Mouse (Mus musculus): Measurements from ENCODE around the gene Cops7b.
"Not testable (repeated sequence)": the region's sequence is repeated elsewhere in the genome, so short reads cannot be mapped to it uniquely, and the experiment has no call there.

Gene Cops7b

DNA sequence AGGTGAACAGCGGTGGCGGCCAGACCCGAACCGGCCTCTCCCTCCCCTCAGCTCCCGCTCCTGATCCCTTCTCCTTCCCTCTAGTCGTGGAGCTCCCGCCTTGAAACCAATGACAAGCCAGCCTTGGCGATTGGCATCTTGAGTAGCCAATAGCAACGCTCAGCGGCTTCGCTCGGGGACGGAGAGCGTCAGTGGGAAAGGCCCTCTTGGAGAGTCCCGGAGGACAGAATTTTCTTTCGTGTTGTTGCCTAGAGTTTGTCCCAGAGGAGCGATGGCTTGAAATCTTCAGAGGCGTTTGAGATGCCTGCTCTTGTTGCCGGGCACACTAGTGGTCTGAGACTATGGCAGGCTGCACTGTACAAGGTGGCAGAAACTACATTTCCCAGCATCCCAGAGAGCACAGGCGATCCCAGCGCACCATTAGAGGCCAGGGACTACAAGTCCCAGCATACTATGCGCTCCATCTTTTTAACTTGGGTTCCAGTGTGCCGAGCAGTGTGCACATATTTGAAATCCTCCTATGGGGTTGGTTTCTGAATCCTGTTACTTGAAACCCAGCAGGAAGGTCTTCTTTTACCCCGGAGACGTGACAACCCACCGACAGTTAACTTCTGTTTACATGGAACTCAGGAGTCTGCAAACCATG is at the start of gene Cops7b, which contains the start of gene Pde6d:
TSS of gene Cops7b (plus strand) at position 454 of the 646 bp plus-strand sequence.
TSS of gene Pde6d (minus strand) at position 179 of the 646 bp plus-strand sequence.
- peak; percentile 94 to 95 for DNase-seq

DNA sequence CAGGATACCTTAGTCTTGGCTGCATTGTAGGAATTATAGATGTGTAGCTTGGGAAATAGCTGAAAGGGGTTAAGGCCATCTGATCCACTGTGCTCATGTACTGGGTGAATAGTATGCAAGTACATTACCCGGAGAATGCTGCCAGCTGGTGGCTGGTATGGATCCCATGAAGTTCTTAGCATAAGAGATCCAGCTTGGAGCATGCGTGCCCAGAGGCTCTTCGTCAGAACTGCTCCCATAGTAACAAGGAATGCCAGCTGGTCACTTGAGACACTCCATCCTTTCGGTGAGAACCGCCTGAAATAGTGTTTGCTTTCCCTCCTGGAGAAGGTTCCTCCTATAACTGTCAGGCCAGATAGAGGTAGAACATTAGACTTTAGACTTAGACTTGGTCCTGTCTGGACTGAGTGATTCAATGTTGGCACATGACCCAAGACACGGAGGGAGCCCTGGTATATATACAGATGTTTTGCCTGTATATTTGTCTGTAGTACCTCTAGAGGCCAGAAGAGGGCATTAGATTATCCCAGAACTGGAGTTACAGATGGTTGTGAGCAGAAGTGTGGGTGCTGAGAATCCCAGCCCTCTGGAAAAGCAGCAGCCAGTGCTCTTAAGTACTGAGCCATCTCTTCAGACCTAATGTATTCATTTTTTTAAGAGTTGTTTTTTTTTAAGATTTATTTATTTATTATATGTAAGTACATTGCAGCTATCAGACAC is 49.1 kb upstream of the Cops7b start:
- DNase-seq, result no peak

DNA sequence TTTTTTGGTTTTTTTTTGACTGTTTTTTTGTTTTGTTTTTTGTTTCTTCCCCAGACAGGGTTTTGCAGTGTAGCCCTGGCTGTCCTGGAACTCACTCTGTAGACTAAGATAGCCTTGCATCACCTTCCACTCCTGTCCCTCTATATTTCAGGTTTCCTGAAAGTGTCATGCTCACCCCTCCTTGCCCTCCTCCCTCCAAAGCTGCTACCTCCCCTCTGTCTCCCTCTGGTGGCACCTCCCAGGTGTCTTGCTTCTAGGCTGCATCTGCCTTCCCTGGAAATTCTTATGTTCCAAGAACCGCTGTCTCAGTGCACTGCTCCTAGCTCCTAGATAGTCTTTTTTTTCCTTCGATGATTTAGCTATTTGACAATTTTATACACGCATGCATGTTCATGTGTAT is 44.3 kb upstream of the Cops7b start:
- DNase-seq, result peak; percentile 44 to 45

DNA sequence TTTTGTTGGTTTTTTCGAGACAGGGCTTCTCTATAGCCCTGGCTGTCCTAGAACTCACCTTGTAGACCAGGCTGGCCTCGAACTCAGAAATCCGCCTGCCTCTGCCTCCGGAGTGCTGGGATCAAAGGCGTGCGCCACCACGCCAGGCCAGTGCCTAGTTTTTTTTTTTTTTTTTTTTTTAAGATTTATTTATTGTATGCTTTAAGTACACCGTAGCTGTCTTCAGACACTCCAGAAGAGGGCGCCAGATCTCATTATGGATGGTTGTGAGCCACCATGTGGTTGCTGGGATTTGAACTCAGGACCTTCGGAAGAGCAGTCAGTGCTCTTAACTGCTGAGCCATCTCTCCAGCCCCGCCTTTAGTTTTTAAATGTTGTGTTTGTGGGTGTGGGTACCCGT is 43.1 kb upstream of the Cops7b start:
- DNase-seq, result not testable (repeated sequence)

DNA sequence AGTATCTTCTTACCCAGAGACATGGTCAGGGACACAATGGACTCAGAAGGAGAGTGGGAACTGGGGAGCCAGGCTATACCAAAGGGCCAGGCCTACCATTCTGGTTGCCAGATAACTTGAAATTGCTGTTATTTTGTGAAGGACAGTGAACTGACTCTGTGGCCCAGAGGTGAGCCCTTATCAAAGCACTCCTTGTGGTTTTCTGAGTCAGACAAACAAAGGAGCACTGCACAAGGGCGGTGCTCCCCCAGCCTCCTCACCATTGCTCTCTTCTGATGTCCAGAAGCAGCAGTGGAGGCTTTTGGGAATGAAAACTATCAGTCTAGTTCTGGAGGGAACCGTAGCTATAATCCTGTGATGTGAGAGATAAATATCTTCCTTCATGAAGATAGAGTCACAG is 40.1 kb upstream of the Cops7b start:
- DNase-seq, result no peak

DNA sequence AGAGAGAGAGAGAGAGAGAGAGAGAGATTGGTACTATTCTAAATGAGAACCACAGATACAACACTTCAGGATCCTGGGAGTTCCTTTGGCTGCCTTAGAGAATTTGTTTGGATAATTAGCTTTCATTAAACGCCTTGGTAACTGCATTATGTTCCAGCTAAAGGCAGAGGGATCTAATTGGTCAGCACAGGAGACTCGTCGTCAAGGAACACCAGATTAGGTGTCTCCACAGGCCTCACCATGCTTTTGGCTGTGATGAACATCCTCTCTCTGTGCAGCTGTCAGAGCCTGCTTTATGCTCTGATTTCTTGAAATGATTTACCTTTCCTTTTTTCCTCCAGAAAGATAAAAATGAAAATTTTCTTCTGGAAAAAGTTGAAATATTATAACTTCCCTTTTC is 35.9 kb upstream of the Cops7b start:
- no peak for DNase-seq

DNA sequence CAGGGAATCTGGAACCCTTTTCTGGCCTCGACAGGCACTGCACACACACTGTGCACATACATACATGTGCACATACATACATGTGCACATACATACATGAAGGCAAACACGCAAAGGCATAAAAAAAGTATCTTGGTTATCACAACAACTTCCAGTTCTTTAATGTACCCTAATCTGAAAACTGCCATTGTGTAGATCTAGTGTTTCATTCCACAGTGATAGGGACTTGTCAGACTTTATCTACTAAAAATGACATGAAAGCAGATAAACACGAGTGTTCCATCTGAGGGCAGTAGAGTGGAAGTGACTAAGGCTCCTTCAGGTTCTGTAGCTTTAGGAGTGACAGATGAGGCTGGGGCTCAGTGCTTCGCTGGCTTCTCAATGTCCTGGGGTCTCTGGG is 31.4 kb upstream of the Cops7b start:
- DNase-seq, result no peak

GRCm38 (mm10) chr1:86551877-86552276 is 30.8 kb upstream of the Cops7b start:
- DNase-seq, result no peak

GRCm38 (mm10) chr1:86555665-86556064 is 27.0 kb upstream of the Cops7b start:
- DNase-seq, result no peak

- no peak for DNase-seq
These were observed 24.8 kb upstream of the Cops7b start for GRCm38 (mm10) chr1:86557872-86558271.

DNA sequence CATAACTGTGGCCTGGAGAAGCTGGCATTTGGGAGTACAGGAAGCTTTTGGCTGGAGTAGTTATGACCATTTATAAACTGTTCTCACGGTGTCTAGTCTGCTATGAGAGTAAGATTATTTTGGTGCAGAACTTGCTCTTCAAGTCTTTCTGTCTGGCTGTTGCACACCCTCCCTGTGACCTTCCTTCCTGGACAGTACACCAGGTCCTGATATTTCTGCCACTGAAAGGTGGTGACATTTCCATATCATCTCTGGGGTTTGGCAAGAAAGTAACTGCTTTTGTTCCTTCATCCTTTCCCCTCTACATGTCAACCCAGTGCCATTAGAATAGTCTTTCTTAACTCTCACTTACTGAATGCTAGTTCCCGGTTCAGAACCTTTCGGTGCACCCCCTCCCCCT is 23.5 kb upstream of the Cops7b start:
- DNase-seq, result no peak

- DNase-seq, result no peak
These were observed 20.0 kb upstream of the Cops7b start for GRCm38 (mm10) chr1:86562663-86563062.

GRCm38 (mm10) chr1:86568409-86568808 is 14.3 kb upstream of the Cops7b start:
- DNase-seq, result no peak

- DNase-seq, result no peak
These were observed 13.3 kb upstream of the Cops7b start for GRCm38 (mm10) chr1:86569292-86569860.

GRCm38 (mm10) chr1:86571381-86571780 is 11.3 kb upstream of the Cops7b start:
- no peak for DNase-seq

- DNase-seq, result no peak
These were observed 10.8 kb upstream of the Cops7b start for GRCm38 (mm10) chr1:86571941-86572340.

- DNase-seq, result no peak
These were observed 2.3 kb upstream of the Cops7b start for GRCm38 (mm10) chr1:86580426-86580825.

DNA sequence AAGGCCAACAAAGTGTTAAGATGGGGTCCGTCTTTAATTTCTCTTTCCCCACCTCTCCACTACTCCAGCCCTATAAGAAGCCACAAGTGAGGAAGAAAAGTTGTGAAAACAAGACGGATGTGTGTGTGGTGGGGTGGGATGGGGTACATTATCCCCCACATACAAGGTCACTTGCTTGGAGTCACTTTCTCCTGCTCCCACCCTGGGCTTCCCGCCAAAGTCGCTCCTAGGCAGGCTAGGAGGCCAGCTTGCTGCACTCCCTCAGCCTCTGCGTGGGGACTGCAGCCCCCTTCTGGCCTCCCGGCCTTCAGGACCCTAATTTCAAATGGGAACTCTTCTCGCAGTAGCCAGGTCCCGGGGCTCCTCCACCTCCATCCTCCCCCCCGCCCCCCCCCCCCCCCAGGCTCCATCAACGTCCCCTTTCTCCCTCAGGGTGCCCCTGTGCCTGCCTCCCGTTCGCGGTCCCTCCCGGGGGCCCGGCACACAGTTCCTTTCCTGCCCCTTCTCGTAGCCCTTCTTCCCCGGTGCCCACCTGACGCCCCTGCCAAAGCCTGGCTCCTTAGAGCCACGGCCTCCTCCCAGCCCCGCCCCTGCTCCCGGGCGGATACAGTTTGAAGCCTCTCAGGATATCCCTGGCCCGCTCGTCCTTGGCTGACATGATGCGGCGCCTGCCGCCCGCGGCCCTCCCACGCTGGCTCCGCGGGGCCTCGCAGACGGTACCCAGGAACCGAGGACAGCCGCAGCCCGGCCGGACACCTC is 833 bp upstream of the Cops7b start:
- no peak for DNase-seq

- no peak for DNase-seq
These were observed 1.0 kb downstream of the Cops7b start for GRCm38 (mm10) chr1:86583709-86584108.

GRCm38 (mm10) chr1:86586992-86587391 is 4.3 kb downstream of the Cops7b start:
- peak; percentile 76 for DNase-seq

GRCm38 (mm10) chr1:86594539-86594938 is 11.8 kb downstream of the Cops7b start:
- DNase-seq, result no peak

DNA sequence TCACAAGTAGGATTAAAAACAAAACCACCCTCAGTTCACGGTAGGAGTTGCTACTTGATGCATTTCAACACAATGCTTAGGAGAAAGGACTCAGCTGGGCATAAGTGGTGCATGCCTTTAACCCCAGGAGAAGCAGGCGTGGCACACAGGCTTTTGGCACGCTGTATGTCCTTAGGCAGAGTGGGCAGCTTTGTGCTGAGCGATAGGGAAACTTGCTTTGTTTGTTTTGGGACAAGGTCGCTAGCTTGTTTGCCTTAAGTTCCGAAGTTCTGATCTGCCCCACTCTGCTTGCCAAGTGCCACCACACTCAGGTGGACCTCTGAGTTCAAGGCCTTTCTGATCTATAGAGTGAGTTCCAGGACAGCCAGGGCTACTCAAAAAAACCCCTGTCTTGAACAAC is 12.6 kb downstream of the Cops7b start:
- no peak for DNase-seq

DNA sequence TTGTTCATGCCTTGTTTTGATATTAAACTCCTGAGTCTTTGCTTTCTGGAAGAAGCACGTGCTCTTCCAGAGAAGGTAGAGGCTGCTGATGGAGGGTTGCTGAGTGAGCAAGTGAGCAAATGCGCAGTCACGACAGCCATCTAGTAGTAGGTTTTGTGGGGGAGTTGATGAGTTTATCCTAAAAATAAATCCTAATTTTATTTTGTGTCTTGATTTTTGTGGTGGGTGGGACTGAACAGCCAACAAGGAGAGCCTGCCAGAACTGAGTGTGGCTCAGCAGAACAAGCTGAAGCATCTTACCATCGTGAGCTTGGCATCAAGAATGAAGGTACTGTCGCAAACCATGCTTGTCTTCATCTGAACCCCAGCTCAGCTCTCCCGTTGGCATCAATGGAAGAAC is 13.8 kb downstream of the Cops7b start:
- no peak for DNase-seq
